18 mouse cellular contexts compared by ENCODE assay signal in genomic region chr4:63570208-63570781, GRCm38 (mm10). TPM values are rescaled to one million over a fixed set of nuclear protein-coding genes. Genes with fewer than 3 reads are reported as not detected.
DNase-seq lines count a peak whose midpoint lies in the region; ATAC-seq and TF ChIP-seq lines count a peak whose summit lies in the region.
"Had no signal": no experiment of that assay in that cellular context is flagged by ENCODE, and none has a peak within 500 bp of the region (broad histone marks: within the 10 kb centered on the region; RNA-seq: fewer than 3 reads in every experiment).

No protein-coding gene starts in this region.

- H3K9me3 ChIP-seq in hindbrain, postnatal 0 days (ENCODE audit: low read length): no peaks in the 10 kb centered on the region
- no peaks in the 10 kb centered on the region for H3K9me3 ChIP-seq in midbrain, embryonic 16.5 days (replicated peaks; ENCODE audit: control insufficient read depth, low read length, poor library complexity, severe bottlenecking)

- no peaks in the 10 kb centered on the region for H3K4me1 ChIP-seq in lung, adult 2 months (ENCODE audit: control insufficient read depth, insufficient read depth, low read length)
- peaks cover 2% of the 10 kb centered on the region; the same call in 1 of the 2 replicates for H3K4me1 ChIP-seq in hindbrain, postnatal 0 days (ENCODE audit: insufficient read depth, low read length)
- H3K4me1 ChIP-seq in midbrain, embryonic 16.5 days (ENCODE audit: control insufficient read depth, insufficient read depth, low read length): peaks cover 11% of the 10 kb centered on the region

- no peak overlapping the region for H3K9ac ChIP-seq in hindbrain, postnatal 0 days (replicated peaks; ENCODE audit: low read length)
- H3K9ac ChIP-seq in midbrain, embryonic 16.5 days (ENCODE audit: low read depth, low read length): 0 out of 2 replicates have a peak overlapping the region, but pooled peaks have one; percentile 40
- H3K9ac ChIP-seq: heart, embryonic 12.5 days had no signal

- no peak overlapping the region for H3K4me3 ChIP-seq in lung, adult 2 months (replicated peaks; ENCODE audit: extremely low read depth, low read depth, low read length)
- no peak overlapping the region for H3K4me3 ChIP-seq in hindbrain, postnatal 0 days (ENCODE audit: low read length)
- no peak overlapping the region for H3K4me3 ChIP-seq in midbrain, embryonic 16.5 days (ENCODE audit: low read depth, low read length)
- H3K4me3 ChIP-seq: heart, embryonic 12.5 days; myocyte had no signal

- DNase-seq in adrenal gland, postnatal 14 days: peak; percentile 19
- DNase-seq in adrenal gland, postnatal 10 days: no peak
- DNase-seq in lung, postnatal 36 days: peak; percentile 3
- DNase-seq in lung, adult 2 months: no peak
- peak; percentile 26 for DNase-seq in hindbrain, postnatal 0 days (ENCODE audit: low spot score)
- no peak for DNase-seq in left cerebral cortex, adult 8-10 months (ENCODE audit: low spot score in 2 of 2)
- DNase-seq: cerebellum, adult 11 months; liver; thymus, adult 18-20 months had no signal

- 45% methylated on average over 7 of the region's 7 CpGs for WGBS in lung, adult 2 months
- WGBS in hindbrain, postnatal 0 days: 19% methylated on average over 7 of the region's 7 CpGs
- 10% methylated on average over 7 of the region's 7 CpGs for WGBS in midbrain, embryonic 16.5 days

- H3K4me2 ChIP-seq in hindbrain, postnatal 0 days (ENCODE audit: low read depth, low read length): no peak overlapping the region
- no peak overlapping the region for H3K4me2 ChIP-seq in midbrain, embryonic 16.5 days (ENCODE audit: low read length)
- H3K4me2 ChIP-seq: heart, embryonic 12.5 days had no signal

- H3K27ac ChIP-seq in hindbrain, postnatal 0 days: no peak overlapping the region; the same call in 1 of the 2 replicates
- peak overlapping the region; percentile 26 for H3K27ac ChIP-seq in midbrain, embryonic 16.5 days (ENCODE audit: low read length)
- H3K27ac ChIP-seq: kidney, postnatal 0 days had no signal

- no peak for TF ChIP-seq POLR2A in lung, adult 2 months (IDR thresholded peaks at IDR 0.05; ENCODE audit: borderline replicate concordance, extremely low read depth, low read depth, low read length)

- ATAC-seq in hindbrain, postnatal 0 days: no peak
- ATAC-seq in midbrain, embryonic 16.5 days: no peak
- ATAC-seq in frontal cortex, adult (ENCODE audit: low TSS enrichment): no peak
- ATAC-seq: activated CD4-positive, CD25-positive, alpha-beta regulatory T cell, adult 4 months had no signal

- H3K27me3 ChIP-seq in hindbrain, postnatal 0 days (ENCODE audit: insufficient read depth, low read length): no peaks in the 10 kb centered on the region
- H3K27me3 ChIP-seq in midbrain, embryonic 16.5 days (ENCODE audit: control insufficient read depth, insufficient read depth, low read depth, low read length): no peaks in the 10 kb centered on the region
- H3K27me3 ChIP-seq: heart, embryonic 12.5 days had no signal

- H3K36me3 ChIP-seq in hindbrain, postnatal 0 days (ENCODE audit: insufficient read depth, low read length): no peaks in the 10 kb centered on the region
- H3K36me3 ChIP-seq in midbrain, embryonic 16.5 days (ENCODE audit: control insufficient read depth, insufficient read depth, low read length): no peaks in the 10 kb centered on the region

- no peak for TF ChIP-seq CTCF in lung, adult 2 months (IDR thresholded peaks at IDR 0.05; ENCODE audit: insufficient read depth, low read length)
- no peak for TF ChIP-seq CTCF in hindbrain, postnatal 0 days (IDR thresholded peaks at IDR 0.05; ENCODE audit: low read depth)

RNA-seq across cellular contexts. Expression of gene Tmem268, which starts 11.7 kb away (rescaled TPM):
- 12.3 and 13.0 TPM in 2 replicates for total RNA-seq in adrenal gland, postnatal 14 days (2021)
- 10 to 100 TPM; 10.8 to 15.0 TPM for total RNA-seq in adrenal gland, postnatal 10 days (2021)
- polyA plus RNA-seq in lung, adult 2 months (2012; rRNA removed): 11.2 and 15.2 TPM in 2 replicates
- total RNA-seq in hindbrain, postnatal 0 days (2014; rRNA removed): 3.2 and 7.9 TPM in 2 replicates
- polyA plus RNA-seq in hindbrain, postnatal 0 days (2015; fragmentation: Nextera tagmentation; extraction: Ambion mirVana): 3.9 and 4.1 TPM in 2 replicates
- polyA plus RNA-seq in midbrain, embryonic 16.5 days (2015; fragmentation: Nextera tagmentation; extraction: Ambion mirVana): 3.8 and 4.5 TPM in 2 replicates
- total RNA-seq in left cerebral cortex, adult 8-10 months (2022): 10 to 100 TPM; 11.2 to 16.2 (median 14.6) TPM

RNA-seq across cellular contexts. Expression of gene Atp6v1g1, which starts 25.7 kb away (rescaled TPM):
- total RNA-seq in adrenal gland, postnatal 14 days (2021): 132 and 135 TPM in 2 replicates
- total RNA-seq in adrenal gland, postnatal 10 days (2021): 100 to 1,000 TPM; 128 to 131 TPM
- 48.3 and 56.6 TPM in 2 replicates for polyA plus RNA-seq in lung, adult 2 months (2012; rRNA removed)
- 125 and 136 TPM in 2 replicates for total RNA-seq in hindbrain, postnatal 0 days (2014; rRNA removed)
- polyA plus RNA-seq in hindbrain, postnatal 0 days (2015; fragmentation: Nextera tagmentation; extraction: Ambion mirVana): 357 and 367 TPM in 2 replicates
- 414 and 443 TPM in 2 replicates for polyA plus RNA-seq in midbrain, embryonic 16.5 days (2015; fragmentation: Nextera tagmentation; extraction: Ambion mirVana)
- total RNA-seq in left cerebral cortex, adult 8-10 months (2022): 100 to 1,000 TPM; 131 to 157 (median 144) TPM

RNA-seq across cellular contexts. Expression of gene Gm11213, which starts 34.8 kb away (rescaled TPM):
- total RNA-seq in adrenal gland, postnatal 14 days (2021): not detected in 2 replicates
- not detected for total RNA-seq in adrenal gland, postnatal 10 days (2021)
- not detected in 2 replicates for polyA plus RNA-seq in lung, adult 2 months (2012; rRNA removed)
- not detected in 2 replicates for total RNA-seq in hindbrain, postnatal 0 days (2014; rRNA removed)
- not detected in 2 replicates for polyA plus RNA-seq in hindbrain, postnatal 0 days (2015; fragmentation: Nextera tagmentation; extraction: Ambion mirVana)
- not detected in 2 replicates for polyA plus RNA-seq in midbrain, embryonic 16.5 days (2015; fragmentation: Nextera tagmentation; extraction: Ambion mirVana)
- not detected for total RNA-seq in left cerebral cortex, adult 8-10 months (2022)
- total RNA-seq: ES-E14; gastrocnemius, adult 18-20 months; layer of hippocampus, postnatal 25 days had no signal
- polyA plus RNA-seq: activated CD4-positive, CD25-positive, alpha-beta regulatory T cell, adult 4 months; heart, embryonic 12.5 days; kidney, postnatal 0 days; myocyte had no signal

RNA-seq across cellular contexts. Expression of gene Tex48, which starts 51.9 kb away (rescaled TPM):
- total RNA-seq in adrenal gland, postnatal 14 days (2021): not detected in 2 replicates
- total RNA-seq in adrenal gland, postnatal 10 days (2021): not detected
- polyA plus RNA-seq in lung, adult 2 months (2012; rRNA removed): not detected in 2 replicates
- total RNA-seq in hindbrain, postnatal 0 days (2014; rRNA removed): not detected in 2 replicates
- not detected in 2 replicates for polyA plus RNA-seq in hindbrain, postnatal 0 days (2015; fragmentation: Nextera tagmentation; extraction: Ambion mirVana)
- polyA plus RNA-seq in midbrain, embryonic 16.5 days (2015; fragmentation: Nextera tagmentation; extraction: Ambion mirVana): not detected in 2 replicates
- total RNA-seq in left cerebral cortex, adult 8-10 months (2022): not detected
- total RNA-seq: ES-E14; gastrocnemius, adult 18-20 months; layer of hippocampus, postnatal 25 days had no signal
- polyA plus RNA-seq: activated CD4-positive, CD25-positive, alpha-beta regulatory T cell, adult 4 months; heart, embryonic 12.5 days; kidney, postnatal 0 days; myocyte had no signal

Comparison
In these comparisons a context has a peak if more than half of its experiments do, and no peak if none do; other contexts are left out.
1. DNase-seq: peak in adrenal gland, postnatal 14 days (single experiment), lung, postnatal 36 days (single experiment) and hindbrain, postnatal 0 days (single experiment); none in adrenal gland, postnatal 10 days (single experiment), lung, adult 2 months (single experiment) and left cerebral cortex, adult 8-10 months (0 of 2).